Mouse (Mus musculus): ENCODE measurements at regions not wholly inside any gene's neighbourhood (a gene's known extent, or its start where the extent isn't known, plus 50 kb on each side); places are given as distances from the start of the nearest gene placed in this dataset.

GRCm38 (mm10) chr17:84008682-84009052 lies 160.9 kb upstream of the Haao start:
- TF ChIP-seq CTCF (IDR thresholded peaks at IDR 0.05; ENCODE audit: control insufficient read depth, insufficient read depth, low read length) (no peak), POLR2A (IDR thresholded peaks at IDR 0.05; ENCODE audit: borderline replicate concordance, control insufficient read depth, low read depth, low read length) (no peak)
